Mouse (Mus musculus) hindbrain, embryonic 10.5 days (tissue): ENCODE measurements around the gene Bcl10. TPM values are rescaled to one million over a fixed set of nuclear protein-coding genes. Genes with fewer than 3 reads are reported as not detected.

ENCODE experiments used
- DNase-seq: peaks from one replicate; pipeline ENCODE4 v3.0.0-alpha.2; 2017; ENCODE audit warnings: low spot score
- H3K27ac ChIP-seq: fragments of 300-500 bp; sonication (generic); 2 replicates; pipeline ENCODE4 v1.5.1; 2016; ENCODE audit warnings: mild to moderate bottlenecking, moderate library complexity
- H3K27me3 ChIP-seq: fragments of 300-500 bp; sonication (generic); 2 replicates; pipeline ENCODE4 v1.6.1; 2016; ENCODE audit warnings: mild to moderate bottlenecking; ENCODE audit not compliant: poor library complexity, insufficient read depth, severe bottlenecking
- H3K36me3 ChIP-seq: fragments of 300-500 bp; sonication (generic); 2 replicates; pipeline ENCODE4 v1.6.1; 2016; ENCODE audit warnings: mild to moderate bottlenecking, moderate library complexity
- H3K4me1 ChIP-seq: fragments of 300-500 bp; sonication (generic); replicated peaks from 2 replicates; pipeline ENCODE4 v1.6.1; 2016; ENCODE audit warnings: mild to moderate bottlenecking
- H3K4me3 ChIP-seq: fragments of 300-500 bp; sonication (generic); 2 replicates; pipeline ENCODE4 v1.5.1; 2016; ENCODE audit warnings: mild to moderate bottlenecking, moderate library complexity
- H3K9me3 ChIP-seq: fragments of 300-500 bp; sonication (generic); 2 replicates; pipeline ENCODE4 v1.6.1; 2016; ENCODE audit warnings: mild to moderate bottlenecking, moderate library complexity
- WGBS: fragments of 180-500 bp; shearing (Covaris S2); methylation state at CpG from one replicate; pipeline ENCODE4 v1.1.7; 2016; 5-methylcytosine and 5-hydroxymethylcytosine counted together
- polyA plus RNA-seq: library from polyadenylated mRNA; unstranded; fragments of >200 nt; fragmentation: Nextera tagmentation; extraction: Ambion mirVana; gene quantifications from 2 replicates; pipeline ENCODE4 v1.2.1, GENCODE M21; 2016

Bcl10 gene
- polyA plus RNA-seq, 1 experiment from 2014 or later, result 48.4 TPM

DNA sequence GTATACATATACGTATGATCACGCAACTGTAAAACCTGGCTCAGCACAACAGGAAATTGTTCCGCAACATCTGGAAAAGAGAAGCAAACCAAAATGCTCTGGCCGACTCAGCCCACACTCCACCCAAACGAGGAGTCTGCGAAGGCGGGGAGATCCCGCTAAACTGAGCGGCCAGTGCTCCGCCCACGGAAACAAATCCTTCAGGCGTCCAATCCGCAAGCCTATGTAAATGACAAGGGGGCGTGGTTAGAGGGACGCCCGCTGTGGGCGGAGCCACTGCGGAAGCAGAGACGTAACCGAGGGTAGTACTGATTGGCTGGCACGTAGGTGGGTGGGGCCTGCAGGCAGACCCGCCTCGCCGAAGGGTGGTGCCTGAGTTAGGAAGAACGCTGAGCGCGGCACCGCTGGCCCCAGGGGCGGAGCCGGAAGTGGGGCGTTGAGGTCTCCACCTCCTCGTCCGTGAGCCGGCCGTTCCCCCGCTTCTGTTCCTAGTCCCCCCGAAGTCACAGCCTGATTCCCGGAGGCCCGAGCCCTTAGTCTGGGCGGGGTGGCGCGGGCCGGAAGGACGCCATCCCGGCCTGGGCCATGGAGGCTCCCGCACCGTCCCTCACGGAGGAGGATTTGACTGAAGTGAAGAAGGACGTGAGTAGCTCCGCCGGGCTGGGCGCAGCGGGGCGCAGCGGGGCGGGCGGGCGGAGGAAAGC is 1.4 kb downstream of the Bcl10 start:
- H3K9me3 ChIP-seq, result no peaks in the 10 kb centered on the region
- DNase-seq, result peak; percentile 99
- H3K27me3 ChIP-seq, result no peaks in the 10 kb centered on the region
- H3K4me1 ChIP-seq, result peaks cover 23% of the 10 kb centered on the region
- under 1% methylated on average over 58 of the region's 58 CpGs for WGBS
- H3K4me3 ChIP-seq, result peak overlapping the region; percentile 95
- H3K36me3 ChIP-seq, result peaks cover 18% of the 10 kb centered on the region
- peak overlapping the region; percentile 95 for H3K27ac ChIP-seq

DNA sequence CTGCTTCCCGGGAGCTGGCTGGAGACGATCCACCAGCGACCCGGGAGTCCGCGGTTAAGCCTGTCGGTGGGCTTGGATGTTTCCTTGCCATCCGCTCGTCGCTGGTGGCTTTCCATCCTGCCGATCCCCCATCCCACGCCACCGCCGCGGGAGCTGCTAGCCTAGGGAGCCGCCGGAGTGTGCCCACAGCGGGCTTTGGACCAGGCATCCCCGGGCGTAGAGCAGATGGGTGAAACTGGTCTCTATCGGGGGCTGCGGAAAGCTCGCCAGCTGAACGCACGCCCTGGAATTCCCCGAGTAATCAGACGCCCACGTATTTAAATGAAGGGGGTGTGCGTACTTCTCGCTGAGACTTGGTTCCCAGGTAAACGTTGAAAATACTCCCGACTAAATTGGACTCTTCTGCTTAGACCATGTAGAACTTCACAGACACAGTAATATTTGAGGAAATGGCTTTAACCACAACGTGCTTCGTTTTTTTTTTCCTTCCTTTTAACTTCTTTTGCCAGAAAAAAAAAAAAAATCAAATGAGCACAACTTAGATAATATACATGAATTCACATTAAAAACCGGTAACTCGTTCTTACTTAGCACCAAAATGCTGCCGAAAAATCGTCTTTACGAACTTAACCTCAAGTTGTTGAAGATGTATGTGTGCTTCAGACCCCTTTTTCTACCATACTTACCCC is 2.2 kb downstream of the Bcl10 start:
- Histone ChIP-seq H3K4me1 (peaks cover 26% of the 10 kb centered on the region), H3K27me3 (no peaks in the 10 kb centered on the region), H3K27ac (peak overlapping the region; percentile 95), H3K4me3 (peak overlapping the region; percentile 95), H3K9me3 (no peaks in the 10 kb centered on the region), H3K36me3 (peaks cover 18% of the 10 kb centered on the region)
- no peak for DNase-seq
- 5% methylated on average over 39 of the region's 39 CpGs for WGBS

GRCm38 (mm10) chr3:145925506-145925905 is 2.9 kb downstream of the Bcl10 start:
- WGBS, result 77% methylated on average over 5 of the region's 5 CpGs
- Histone ChIP-seq H3K27me3 (no peaks in the 10 kb centered on the region), H3K9me3 (no peaks in the 10 kb centered on the region), H3K27ac (no peak overlapping the region), H3K36me3 (peaks cover 25% of the 10 kb centered on the region), H3K4me1 (peaks cover 26% of the 10 kb centered on the region), H3K4me3 (peak overlapping the region; percentile 95)
- DNase-seq, result no peak

GRCm38 (mm10) chr3:145929525-145930400 is 7.2 kb downstream of the Bcl10 start:
- peaks cover 15% of the 10 kb centered on the region for H3K4me1 ChIP-seq
- H3K27ac ChIP-seq, result no peak overlapping the region
- peak; percentile 15 for DNase-seq
- no peak overlapping the region for H3K4me3 ChIP-seq
- no peaks in the 10 kb centered on the region for H3K27me3 ChIP-seq
- peaks cover 64% of the 10 kb centered on the region for H3K36me3 ChIP-seq
- no peaks in the 10 kb centered on the region for H3K9me3 ChIP-seq
- 71% methylated on average over 7 of the region's 7 CpGs for WGBS

- no peak for DNase-seq
- Histone ChIP-seq H3K4me1 (peaks cover 11% of the 10 kb centered on the region), H3K4me3 (no peak overlapping the region), H3K36me3 (peaks cover 47% of the 10 kb centered on the region), H3K27ac (no peak overlapping the region), H3K27me3 (no peaks in the 10 kb centered on the region), H3K9me3 (no peaks in the 10 kb centered on the region)
- 90% methylated on average over 9 of the region's 9 CpGs for WGBS
Observed at GRCm38 (mm10) chr3:145933845-145934244, 11.2 kb downstream of the Bcl10 start.

DNA sequence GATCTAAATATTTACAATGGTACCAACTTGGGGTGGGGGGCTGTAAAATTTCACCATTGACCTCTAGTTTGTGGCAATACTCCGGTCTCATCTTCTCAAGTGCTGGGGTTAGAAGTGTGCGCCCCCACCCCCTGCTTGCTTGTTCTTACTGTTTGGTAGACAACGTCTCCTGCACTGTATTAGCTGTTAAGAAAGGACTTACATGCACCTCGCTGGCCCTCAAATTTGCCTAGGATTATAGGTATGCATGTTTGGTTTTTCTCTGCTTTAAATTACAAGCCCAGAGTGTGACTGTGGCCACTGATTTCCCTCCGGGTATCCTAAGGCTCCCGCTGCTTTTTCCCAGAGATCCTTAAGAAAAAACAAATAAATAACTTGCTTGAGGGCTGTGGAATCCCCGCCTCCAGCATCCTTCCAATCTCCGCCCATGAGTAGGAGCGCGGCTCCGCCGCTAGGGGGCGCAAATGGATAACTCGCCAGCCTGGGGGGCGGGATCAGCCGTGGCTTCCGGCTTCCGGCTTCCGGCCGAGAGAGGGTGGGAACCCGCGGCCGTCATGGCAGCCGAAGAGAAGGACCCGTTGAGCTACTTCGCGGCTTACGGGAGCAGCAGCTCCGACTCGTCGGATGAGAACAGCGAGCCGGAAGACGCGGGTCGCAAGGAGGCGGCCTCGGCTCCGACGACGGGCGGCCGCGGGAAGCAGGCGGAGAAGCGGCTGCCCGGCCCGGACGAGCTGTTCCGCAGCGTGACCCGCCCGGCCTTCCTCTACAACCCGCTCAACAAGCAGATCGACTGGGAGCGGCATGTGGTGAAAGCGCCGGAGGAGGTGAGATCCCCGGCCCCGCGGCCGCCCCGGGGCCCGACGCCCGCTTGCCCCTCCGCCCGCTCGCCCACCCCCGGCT is 15.2 kb downstream of the Bcl10 start, which contains the start of gene 2410004B18Rik:
TSS of gene 2410004B18Rik (plus strand) at position 510 of the 900 bp plus-strand sequence.
- H3K27me3 ChIP-seq, result no peaks in the 10 kb centered on the region
- H3K4me3 ChIP-seq, result peak within 1 kb of the TSS; percentile 97
- DNase-seq, result peak; percentile 96
- H3K27ac ChIP-seq, result peak within 1 kb of the TSS; percentile 91
- no peaks in the 10 kb centered on the region for H3K9me3 ChIP-seq
- peaks cover 21% of the 10 kb centered on the region for H3K4me1 ChIP-seq
- H3K36me3 ChIP-seq, result peaks cover 47% of the 10 kb centered on the region
- 2% methylated on average over 70 of the region's 70 CpGs for WGBS

DNA sequence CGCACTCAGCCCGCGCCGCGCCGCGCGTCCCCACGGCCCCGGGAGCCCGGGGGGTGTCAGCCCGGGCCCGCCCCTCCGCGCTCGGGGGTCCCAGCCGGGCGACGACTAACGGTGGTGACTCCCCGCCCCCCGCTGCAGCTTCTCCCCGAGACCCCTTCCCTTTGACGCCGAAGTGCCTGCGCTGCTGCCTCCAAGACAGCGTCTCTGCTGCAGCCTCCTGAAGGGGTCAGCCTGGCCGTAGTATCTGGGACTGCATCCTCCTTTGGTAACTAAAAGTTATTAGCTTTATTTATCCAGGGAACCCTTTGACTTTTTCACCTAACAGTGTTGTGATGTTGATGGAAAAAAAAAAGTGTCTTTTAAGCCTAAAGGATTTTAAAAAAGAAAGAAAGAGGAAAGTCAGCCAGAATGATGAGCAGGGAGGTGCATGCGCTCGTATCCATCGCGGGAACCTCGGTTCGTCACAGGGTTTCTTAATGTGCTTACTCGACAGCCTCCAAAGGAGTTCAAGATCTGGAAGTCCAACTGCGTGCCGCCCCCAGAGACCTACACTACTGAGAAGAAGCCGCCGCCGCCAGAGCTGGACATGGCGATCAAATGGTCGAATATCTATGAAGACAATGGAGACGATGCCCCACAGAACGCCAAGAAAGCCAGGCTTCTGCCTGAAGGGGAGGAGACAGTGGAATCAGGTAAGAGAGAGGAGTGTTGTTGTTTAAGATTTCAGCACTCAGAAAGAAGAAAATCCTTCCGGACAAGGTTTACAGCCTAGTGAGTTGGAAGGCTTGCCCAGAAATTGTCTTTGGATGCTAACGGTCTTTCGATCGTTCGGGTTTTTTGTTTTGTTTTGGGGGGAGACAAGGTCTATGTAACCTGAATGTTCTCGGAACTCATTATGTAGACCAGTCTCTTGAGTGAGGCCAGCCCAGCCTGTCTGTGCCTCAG is 16.1 kb downstream of the Bcl10 start:
- H3K4me3 ChIP-seq, result peak overlapping the region; percentile 97
- H3K27me3 ChIP-seq, result no peaks in the 10 kb centered on the region
- H3K27ac ChIP-seq, result peak overlapping the region; percentile 91
- no peaks in the 10 kb centered on the region for H3K9me3 ChIP-seq
- peak; percentile 23 for DNase-seq
- peaks cover 46% of the 10 kb centered on the region for H3K36me3 ChIP-seq
- WGBS, result 19% methylated on average over 50 of the region's 50 CpGs
- H3K4me1 ChIP-seq, result peaks cover 21% of the 10 kb centered on the region

DNA sequence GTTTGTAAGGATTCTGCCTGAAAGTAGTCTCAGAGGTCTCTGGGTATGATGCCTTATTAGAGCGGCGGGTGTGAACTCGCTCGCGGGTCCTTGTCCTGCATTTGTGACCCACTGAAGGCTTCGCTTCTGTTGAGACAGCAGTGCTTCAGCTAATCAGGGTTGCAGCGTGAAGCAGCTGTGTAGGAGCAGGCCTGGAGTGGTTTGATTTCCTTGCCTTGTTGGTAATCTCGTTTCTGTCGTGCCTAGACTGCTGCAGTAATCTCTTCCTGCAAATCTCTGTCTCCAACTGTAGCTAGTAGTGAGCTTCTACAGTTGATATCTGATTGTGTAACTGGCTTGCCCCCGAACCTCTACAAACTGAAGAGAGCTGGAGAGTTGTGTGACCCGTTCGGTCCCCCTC is 16.8 kb downstream of the Bcl10 start:
- Histone ChIP-seq H3K27ac (no peak overlapping the region), H3K36me3 (peaks cover 49% of the 10 kb centered on the region), H3K27me3 (no peaks in the 10 kb centered on the region), H3K9me3 (no peaks in the 10 kb centered on the region), H3K4me1 (peaks cover 21% of the 10 kb centered on the region), H3K4me3 (peak overlapping the region; percentile 97)
- 90% methylated on average over 12 of the region's 12 CpGs for WGBS
- DNase-seq, result no peak

GRCm38 (mm10) chr3:145939971-145940370 is 17.4 kb downstream of the Bcl10 start:
- H3K36me3 ChIP-seq, result peaks cover 51% of the 10 kb centered on the region
- no peak overlapping the region for H3K27ac ChIP-seq
- H3K9me3 ChIP-seq, result no peaks in the 10 kb centered on the region
- H3K27me3 ChIP-seq, result no peaks in the 10 kb centered on the region
- 85% methylated on average over 4 of the region's 4 CpGs for WGBS
- peaks cover 21% of the 10 kb centered on the region for H3K4me1 ChIP-seq
- no peak for DNase-seq
- peak overlapping the region; percentile 97; the same call in 1 of the 2 replicates for H3K4me3 ChIP-seq

GRCm38 (mm10) chr3:145941971-145942370 is 19.4 kb downstream of the Bcl10 start:
- Histone ChIP-seq H3K4me1 (peaks cover 21% of the 10 kb centered on the region), H3K9me3 (no peaks in the 10 kb centered on the region), H3K27ac (no peak overlapping the region), H3K36me3 (peaks cover 59% of the 10 kb centered on the region), H3K4me3 (no peak overlapping the region), H3K27me3 (no peaks in the 10 kb centered on the region)
- peak; percentile 72 for DNase-seq
- WGBS, result 18% methylated on average over 3 of the region's 3 CpGs

DNA sequence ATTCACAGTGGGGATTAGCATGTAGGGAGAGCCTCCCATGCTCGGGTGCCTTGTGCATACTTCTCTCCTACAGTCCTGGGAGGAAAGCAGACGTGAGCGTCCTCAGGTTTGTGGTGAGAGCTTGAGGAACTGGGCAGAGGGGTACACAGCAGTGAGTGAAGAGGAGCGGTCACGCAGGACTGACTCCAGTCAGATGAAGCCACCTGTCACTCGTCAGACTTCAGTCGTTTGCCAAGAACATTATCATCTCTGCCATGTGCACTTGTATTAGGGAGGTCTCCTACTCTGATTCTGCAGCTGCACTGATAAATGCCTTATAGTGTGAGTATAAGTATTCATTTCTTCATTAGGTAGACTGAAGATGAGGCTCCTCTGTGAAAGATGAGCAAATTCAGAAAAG is 21.7 kb downstream of the Bcl10 start:
- DNase-seq, result no peak
- H3K9me3 ChIP-seq, result no peaks in the 10 kb centered on the region
- H3K27ac ChIP-seq, result no peak overlapping the region
- H3K36me3 ChIP-seq, result peaks cover 53% of the 10 kb centered on the region
- no peaks in the 10 kb centered on the region for H3K27me3 ChIP-seq
- 88% methylated on average over 7 of the region's 7 CpGs for WGBS
- no peak overlapping the region for H3K4me3 ChIP-seq
- H3K4me1 ChIP-seq, result peaks cover 8% of the 10 kb centered on the region
